Mouse (Mus musculus) bone marrow, adult 2 months (tissue): Measurements from ENCODE around the gene Pbld2.

ENCODE experiments used
- CTCF ChIP-seq: fragments of 200-500 bp; IDR thresholded peaks from 2 replicates; pipeline ENCODE4 v1.5.1; 2011; ENCODE audit warnings: low read length, control low read depth; ENCODE audit not compliant: control insufficient read depth, insufficient read depth
- POLR2A ChIP-seq: fragments of 200-500 bp; IDR thresholded peaks from 2 replicates; pipeline ENCODE4 v1.6.1; 2011; ENCODE audit warnings: low read depth, mild to moderate bottlenecking, control low read depth, low read length, borderline replicate concordance; ENCODE audit not compliant: control insufficient read depth

DNA sequence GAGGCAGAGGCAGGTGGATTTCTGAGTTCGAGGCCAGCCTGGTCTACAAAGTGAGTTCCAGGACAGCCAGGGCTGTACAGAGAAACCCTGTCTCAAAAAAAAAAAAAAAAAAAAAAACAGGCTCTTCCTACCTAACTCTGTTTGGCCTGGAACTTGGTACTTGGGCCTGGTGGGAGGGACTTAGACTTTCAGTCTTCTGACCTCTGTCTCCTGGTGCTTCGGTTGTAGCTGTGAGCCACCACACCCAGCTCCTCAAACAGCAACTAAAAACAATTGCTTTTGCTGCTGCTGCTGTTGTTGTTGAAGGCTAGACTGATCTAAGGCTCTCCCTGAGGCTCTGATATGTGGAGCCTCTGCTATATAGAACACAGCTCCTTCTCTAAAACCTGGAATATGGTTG lies 25.0 kb downstream of the Pbld2 start:
- TF ChIP-seq POLR2A (no peak), CTCF (no peak)
